Mouse (Mus musculus) heart, embryonic 16.5 days (tissue): ENCODE data around the gene Bax. TPM values are rescaled to one million over a fixed set of nuclear protein-coding genes. Genes with fewer than 3 reads are reported as not detected.
"Not testable (repeated sequence)": the region's sequence is repeated elsewhere in the genome, so short reads cannot be mapped to it uniquely, and the experiment has no call there.

ENCODE experiments used
- ATAC-seq: fragments of 200-750 bp; cut with Nextera tagmentation; replicated peaks from 2 replicates; pipeline ENCODE4 v1.8.0; 2017; ENCODE audit warnings: moderate number of reproducible peaks; ENCODE audit not compliant: insufficient read depth, low FRiP score; ENCODE audit errors: extremely low read depth
- H3K27ac ChIP-seq: fragments of 300-500 bp; sonication (generic); 2 replicates; pipeline ENCODE4 v1.5.1; 2014; ENCODE audit warnings: mild to moderate bottlenecking, low read length, control low read depth, moderate library complexity
- H3K27me3 ChIP-seq: fragments of 300-500 bp; sonication (generic); 2 replicates; pipeline ENCODE4 v1.6.1; 2014; ENCODE audit warnings: low read length, mixed read lengths; ENCODE audit not compliant: control insufficient read depth, insufficient read depth
- H3K36me3 ChIP-seq: fragments of 300-500 bp; sonication (generic); 2 replicates; pipeline ENCODE4 v1.6.1; 2014; ENCODE audit not compliant: control insufficient read depth, insufficient read depth
- H3K4me1 ChIP-seq: fragments of 300-500 bp; sonication (generic); 2 replicates; pipeline ENCODE4 v1.6.1; 2014; ENCODE audit warnings: low read length, mixed read lengths; ENCODE audit not compliant: control insufficient read depth, insufficient read depth
- H3K4me2 ChIP-seq: fragments of 300-500 bp; sonication (generic); 2 replicates; pipeline ENCODE4 v1.6.1; 2014; ENCODE audit warnings: low read depth, mild to moderate bottlenecking, control low read depth, low read length
- H3K4me3 ChIP-seq: fragments of 300-500 bp; sonication (generic); 2 replicates; pipeline ENCODE4 v1.5.1; 2014; ENCODE audit warnings: mild to moderate bottlenecking, control low read depth, low read length
- H3K9ac ChIP-seq: fragments of 300-500 bp; sonication (generic); 2 replicates; pipeline ENCODE4 v1.6.1; 2014; ENCODE audit warnings: low read length, control low read depth
- H3K9me3 ChIP-seq: fragments of 300-500 bp; sonication (generic); replicated peaks from 2 replicates; pipeline ENCODE4 v1.6.1; 2016; ENCODE audit warnings: low read length; ENCODE audit not compliant: control insufficient read depth
- WGBS: fragments of 180-500 bp; shearing (Covaris S2); extraction: QIAGEN DNeasy Blood & Tissue Kit; methylation state at CpG from one replicate; pipeline ENCODE4 v1.1.7; 2014; 5-methylcytosine and 5-hydroxymethylcytosine counted together
- polyA plus RNA-seq: library from polyadenylated mRNA; unstranded; fragments of >200 nt; fragmentation: Nextera tagmentation; extraction: Ambion mirVana; gene quantifications from 2 replicates; pipeline ENCODE4 v1.2.1, GENCODE M21; 2015

Bax gene
- polyA plus RNA-seq, 1 experiment from 2014 or later = 104 TPM

GRCm38 (mm10) chr7:45486761-45487415 lies 20.2 kb upstream of the Bax start, which contains the start of gene Gm45808:
Gm45808 (minus strand) TSS chr7:45486811.
- no peak within 1 kb of the TSS for H3K4me2 ChIP-seq
- 81% methylated on average over 12 of the region's 12 CpGs for WGBS
- no peak within 1 kb of the TSS for H3K9ac ChIP-seq
- ATAC-seq = no peak
- no peak within 1 kb of the TSS for H3K27ac ChIP-seq
- peaks cover 9% of the 10 kb centered on the region; the same call in 1 of the 2 replicates for H3K4me1 ChIP-seq
- no peaks in the 10 kb centered on the region for H3K36me3 ChIP-seq
- no peaks in the 10 kb centered on the region for H3K9me3 ChIP-seq
- no peak within 1 kb of the TSS for H3K4me3 ChIP-seq
- no peaks in the 10 kb centered on the region for H3K27me3 ChIP-seq

- Histone ChIP-seq H3K4me1 (peaks cover 7% of the 10 kb centered on the region; the same call in 1 of the 2 replicates), H3K4me2 (no peak overlapping the region), H3K27ac (no peak overlapping the region), H3K36me3 (no peaks in the 10 kb centered on the region), H3K4me3 (no peak overlapping the region), H3K9me3 (no peaks in the 10 kb centered on the region), H3K9ac (no peak overlapping the region), H3K27me3 (no peaks in the 10 kb centered on the region)
- ATAC-seq = no peak
- 54% methylated on average over 7 of the region's 7 CpGs for WGBS
These were observed 19.5 kb upstream of the Bax start for GRCm38 (mm10) chr7:45486158-45486557.

GRCm38 (mm10) chr7:45484985-45485384 lies 18.3 kb upstream of the Bax start:
- not testable (repeated sequence) for H3K9me3 ChIP-seq, ATAC-seq

GRCm38 (mm10) chr7:45482166-45482565 lies 15.5 kb upstream of the Bax start:
- Histone ChIP-seq H3K36me3 (no peaks in the 10 kb centered on the region), H3K4me3 (no peak overlapping the region), H3K4me2 (no peak overlapping the region), H3K27ac (no peak overlapping the region), H3K4me1 (no peaks in the 10 kb centered on the region), H3K9ac (no peak overlapping the region), H3K27me3 (no peaks in the 10 kb centered on the region), H3K9me3 (no peaks in the 10 kb centered on the region)
- 75% methylated on average over 1 of the region's 1 CpGs for WGBS
- ATAC-seq = no peak

More at GRCm38 (mm10) chr7:45484985-45485384, 18.3 kb upstream of the Bax start:
- H3K9ac ChIP-seq, H3K27ac ChIP-seq, H3K4me3 ChIP-seq, H3K36me3 ChIP-seq, H3K27me3 ChIP-seq, H3K4me1 ChIP-seq, H3K4me2 ChIP-seq: not testable (repeated sequence)
- WGBS = 92% methylated on average over 5 of the region's 5 CpGs

- Histone ChIP-seq H3K9ac (no peak within 1 kb of the TSS), H3K4me2 (no peak within 1 kb of the TSS), H3K9me3 (no peaks in the 10 kb centered on the region), H3K27me3 (no peaks in the 10 kb centered on the region), H3K4me3 (no peak within 1 kb of the TSS), H3K27ac (no peak within 1 kb of the TSS), H3K36me3 (no peaks in the 10 kb centered on the region), H3K4me1 (no peaks in the 10 kb centered on the region)
- 0 out of 2 replicates have a peak, but pooled peaks have one; percentile 54 for ATAC-seq
- 47% methylated on average over 15 of the region's 15 CpGs for WGBS
These were observed 14.8 kb upstream of the Bax start, which contains the start of gene Tulp2 for GRCm38 (mm10) chr7:45481374-45481927. Tulp2 (plus strand) TSS chr7:45481877.

GRCm38 (mm10) chr7:45480310-45480709 lies 13.6 kb upstream of the Bax start:
- ATAC-seq, H3K36me3 ChIP-seq, H3K9ac ChIP-seq, H3K27me3 ChIP-seq, H3K4me2 ChIP-seq, H3K4me3 ChIP-seq, H3K4me1 ChIP-seq, H3K27ac ChIP-seq, H3K9me3 ChIP-seq: not testable (repeated sequence)
- 72% methylated on average over 3 of the region's 4 CpGs for WGBS

- 93% methylated on average over 7 of the region's 7 CpGs for WGBS
- Histone ChIP-seq H3K9ac (no peak overlapping the region), H3K4me1 (no peaks in the 10 kb centered on the region; the same call in 1 of the 2 replicates), H3K4me3 (no peak overlapping the region), H3K4me2 (no peak overlapping the region), H3K27ac (no peak overlapping the region), H3K36me3 (no peaks in the 10 kb centered on the region), H3K9me3 (no peaks in the 10 kb centered on the region), H3K27me3 (no peaks in the 10 kb centered on the region)
- no peak for ATAC-seq
These were observed 12.1 kb upstream of the Bax start for GRCm38 (mm10) chr7:45478774-45479173.

- H3K4me2 ChIP-seq = no peak overlapping the region
- no peak overlapping the region for H3K9ac ChIP-seq
- no peak overlapping the region for H3K4me3 ChIP-seq
- H3K9me3 ChIP-seq = no peaks in the 10 kb centered on the region
- H3K27ac ChIP-seq = no peak overlapping the region
- no peaks in the 10 kb centered on the region for H3K36me3 ChIP-seq
- WGBS = 8% methylated on average over 3 of the region's 3 CpGs
- H3K4me1 ChIP-seq = no peaks in the 10 kb centered on the region; the same call in 1 of the 2 replicates
- ATAC-seq = peak; percentile 26; the same call in 1 of the 2 replicates
- H3K27me3 ChIP-seq = no peaks in the 10 kb centered on the region
These were observed 10.3 kb upstream of the Bax start for GRCm38 (mm10) chr7:45477003-45477402.

- no peaks in the 10 kb centered on the region; the same call in 1 of the 2 replicates for H3K4me1 ChIP-seq
- no peak for ATAC-seq
- H3K4me2 ChIP-seq = no peak overlapping the region
- H3K36me3 ChIP-seq = no peaks in the 10 kb centered on the region
- no peak overlapping the region for H3K4me3 ChIP-seq
- H3K27ac ChIP-seq = no peak overlapping the region
- no peaks in the 10 kb centered on the region for H3K9me3 ChIP-seq
- H3K9ac ChIP-seq = no peak overlapping the region
- no peaks in the 10 kb centered on the region for H3K27me3 ChIP-seq
- WGBS = 50% methylated on average over 1 of the region's 1 CpGs
These were observed 9.8 kb upstream of the Bax start for GRCm38 (mm10) chr7:45476453-45476852.
